Mouse (Mus musculus) urinary bladder, postnatal 10 days (tissue): ENCODE measurements around the gene Stard7.
"Not testable (repeated sequence)": the region's sequence is repeated elsewhere in the genome, so short reads cannot be mapped to it uniquely, and the experiment has no call there.

ENCODE experiments used
- DNase-seq: peaks from one replicate; pipeline ENCODE4 v3.0.0; 2022; ENCODE audit warnings: low spot score

Stard7 gene

GRCm38 (mm10) chr2:127275551-127276320 is 5.7 kb downstream of the Stard7 start:
- no peak for DNase-seq

GRCm38 (mm10) chr2:127278162-127278561 is 8.1 kb downstream of the Stard7 start:
- DNase-seq, result no peak

GRCm38 (mm10) chr2:127292250-127292649 is 22.2 kb downstream of the Stard7 start:
- no peak for DNase-seq

- DNase-seq, result no peak
Observed at GRCm38 (mm10) chr2:127297001-127297805, 27.2 kb downstream of the Stard7 start.

GRCm38 (mm10) chr2:127298056-127298455 is 28.0 kb downstream of the Stard7 start:
- no peak for DNase-seq

- DNase-seq, result no peak
Observed at GRCm38 (mm10) chr2:127300701-127301100, 30.7 kb downstream of the Stard7 start.

- no peak for DNase-seq
Observed at GRCm38 (mm10) chr2:127301883-127302282, 31.9 kb downstream of the Stard7 start.

GRCm38 (mm10) chr2:127304192-127304591 is 34.2 kb downstream of the Stard7 start:
- not testable (repeated sequence) for DNase-seq

GRCm38 (mm10) chr2:127304609-127305210 is 34.7 kb downstream of the Stard7 start:
- DNase-seq, result no peak

- no peak for DNase-seq
Observed at GRCm38 (mm10) chr2:127306123-127306522, 36.1 kb downstream of the Stard7 start.

- no peak for DNase-seq
Observed at GRCm38 (mm10) chr2:127307179-127307578, 37.2 kb downstream of the Stard7 start.

GRCm38 (mm10) chr2:127308660-127309059 is 38.6 kb downstream of the Stard7 start:
- DNase-seq, result no peak

- DNase-seq, result no peak
Observed at GRCm38 (mm10) chr2:127310246-127310645, 40.2 kb downstream of the Stard7 start.

- no peak for DNase-seq
Observed at GRCm38 (mm10) chr2:127310685-127311084, 40.7 kb downstream of the Stard7 start.

GRCm38 (mm10) chr2:127311193-127311592 is 41.2 kb downstream of the Stard7 start:
- no peak for DNase-seq

GRCm38 (mm10) chr2:127312801-127313200 is 42.8 kb downstream of the Stard7 start:
- DNase-seq, result no peak

GRCm38 (mm10) chr2:127313878-127314277 is 43.9 kb downstream of the Stard7 start:
- no peak for DNase-seq

GRCm38 (mm10) chr2:127314467-127315154 is 44.6 kb downstream of the Stard7 start:
- DNase-seq, result no peak

GRCm38 (mm10) chr2:127315155-127315470 is 45.1 kb downstream of the Stard7 start:
- no peak for DNase-seq

GRCm38 (mm10) chr2:127316431-127316830 is 46.4 kb downstream of the Stard7 start:
- DNase-seq, result no peak

GRCm38 (mm10) chr2:127318136-127318535 is 48.1 kb downstream of the Stard7 start:
- no peak for DNase-seq

GRCm38 (mm10) chr2:127319071-127319470 is 49.1 kb downstream of the Stard7 start:
- DNase-seq, result no peak
